Mouse (Mus musculus) hindbrain, embryonic 14.5 days (tissue): ENCODE measurements around the gene Haghl. TPM values are rescaled to one million over a fixed set of nuclear protein-coding genes. Genes with fewer than 3 reads are reported as not detected.
"Not testable (repeated sequence)": the region's sequence is repeated elsewhere in the genome, so short reads cannot be mapped to it uniquely, and the experiment has no call there.

Experiments used
- ATAC-seq: fragments of 200-750 bp; cut with Nextera tagmentation; 2 replicates; pipeline ENCODE4 v1.8.0; 2017; ENCODE audit warnings: moderate number of reproducible peaks, mild to moderate bottlenecking, moderate TSS enrichment, moderate library complexity; ENCODE audit not compliant: low FRiP score
- DNase-seq: peaks from one replicate; pipeline ENCODE4 v3.0.0-alpha.2; 2015; ENCODE audit warnings: low spot score
- H3K27ac ChIP-seq: fragments of 300-500 bp; sonication (generic); 2 replicates; pipeline ENCODE4 v1.5.1; 2014; ENCODE audit warnings: mild to moderate bottlenecking, moderate library complexity
- H3K27me3 ChIP-seq: fragments of 300-500 bp; sonication (generic); 2 replicates; pipeline ENCODE4 v1.6.1; 2014; ENCODE audit warnings: mild to moderate bottlenecking, low read length, mixed read lengths; ENCODE audit not compliant: control insufficient read depth, insufficient read depth
- H3K36me3 ChIP-seq: fragments of 300-500 bp; sonication (generic); replicated peaks from 2 replicates; pipeline ENCODE4 v1.6.1; 2014; ENCODE audit not compliant: control insufficient read depth, insufficient read depth
- H3K4me1 ChIP-seq: fragments of 300-500 bp; sonication (generic); replicated peaks from 2 replicates; pipeline ENCODE4 v1.6.1; 2014; ENCODE audit warnings: antibody characterized with exemption, low read length, mixed read lengths; ENCODE audit not compliant: control insufficient read depth, insufficient read depth
- H3K4me2 ChIP-seq: fragments of 300-500 bp; sonication (generic); replicated peaks from 2 replicates; pipeline ENCODE4 v1.6.1; 2014; ENCODE audit warnings: mild to moderate bottlenecking, moderate library complexity
- H3K4me3 ChIP-seq: fragments of 300-500 bp; sonication (generic); replicated peaks from 2 replicates; pipeline ENCODE4 v1.5.1; 2014; ENCODE audit warnings: mild to moderate bottlenecking, low read length
- H3K9ac ChIP-seq: fragments of 300-500 bp; sonication (generic); 2 replicates; pipeline ENCODE4 v1.6.1; 2014
- H3K9me3 ChIP-seq: fragments of 300-500 bp; sonication (generic); 2 replicates; pipeline ENCODE4 v1.6.1; 2016; ENCODE audit warnings: low read length; ENCODE audit not compliant: control insufficient read depth
- WGBS: fragments of 180-500 bp; shearing (Covaris S2); extraction: QIAGEN DNeasy Blood & Tissue Kit; methylation state at CpG from one replicate; pipeline ENCODE4 v1.1.7; 2014; 5-methylcytosine and 5-hydroxymethylcytosine counted together
- polyA plus RNA-seq: library from polyadenylated mRNA; unstranded; fragments of >200 nt; fragmentation: Nextera tagmentation; extraction: Ambion mirVana; gene quantifications from 2 replicates; pipeline ENCODE4 v1.2.1, GENCODE M21; 2014

Gene Haghl
- polyA plus RNA-seq, 1 experiment from 2014 or later: 138 TPM

DNA sequence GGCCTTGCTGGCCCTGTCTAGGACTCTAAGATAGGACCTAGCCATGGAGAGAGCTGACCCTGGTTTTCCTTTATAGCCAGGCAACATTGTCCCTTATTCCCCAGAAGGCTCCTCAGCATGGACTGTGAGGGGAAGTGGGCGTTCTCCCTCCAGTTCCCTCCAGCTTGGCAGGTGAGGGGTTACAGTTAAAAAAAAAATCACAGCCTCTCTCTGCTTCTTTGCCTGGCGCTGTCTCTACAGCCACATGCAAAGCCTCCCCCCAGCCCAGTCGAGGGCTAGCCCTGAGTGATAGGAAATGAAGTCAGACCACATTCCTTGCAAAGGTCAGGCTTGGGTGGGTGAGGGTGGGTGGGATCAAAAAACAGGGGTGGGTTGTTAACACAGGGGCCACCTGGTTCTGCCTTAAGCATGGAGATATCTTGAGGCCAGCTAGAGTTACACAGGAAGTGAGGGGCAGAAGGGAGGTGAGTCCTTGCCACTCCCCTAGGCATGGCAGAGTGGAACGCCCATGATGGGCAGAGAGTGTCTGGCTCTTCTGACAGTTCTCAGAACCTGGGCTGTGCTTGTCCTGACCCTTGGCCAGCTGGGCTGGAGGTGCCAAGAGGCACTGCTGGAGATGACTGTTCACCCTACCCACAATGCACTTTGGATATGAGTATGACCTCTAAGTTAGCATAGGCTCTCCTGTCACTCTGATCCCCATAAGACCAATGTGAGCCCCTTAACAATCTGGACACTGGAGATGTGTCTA is 29.7 kb downstream of the Haghl start:
- no peak overlapping the region for H3K4me3 ChIP-seq
- DNase-seq: no peak
- 0 out of 2 replicates have a peak, but pooled peaks cover 4% of the 10 kb centered on the region for H3K4me1 ChIP-seq
- no peak overlapping the region for H3K4me2 ChIP-seq
- H3K36me3 ChIP-seq: no peaks in the 10 kb centered on the region
- no peak overlapping the region for H3K27ac ChIP-seq
- ATAC-seq: no peak
- 71% methylated on average over 4 of the region's 4 CpGs for WGBS
- H3K9me3 ChIP-seq: no peaks in the 10 kb centered on the region
- H3K27me3 ChIP-seq: no peaks in the 10 kb centered on the region
- no peak overlapping the region for H3K9ac ChIP-seq

- Histone ChIP-seq H3K4me2 (no peak overlapping the region), H3K27ac (no peak overlapping the region), H3K27me3 (no peaks in the 10 kb centered on the region), H3K4me3 (no peak overlapping the region), H3K9me3 (no peaks in the 10 kb centered on the region), H3K4me1 (0 out of 2 replicates have a peak, but pooled peaks cover 4% of the 10 kb centered on the region), H3K9ac (no peak overlapping the region), H3K36me3 (no peaks in the 10 kb centered on the region)
- 83% methylated on average over 4 of the region's 4 CpGs for WGBS
- DNase-seq: no peak
- ATAC-seq: no peak
These were observed 30.4 kb downstream of the Haghl start for GRCm38 (mm10) chr17:25755086-25755485.

DNA sequence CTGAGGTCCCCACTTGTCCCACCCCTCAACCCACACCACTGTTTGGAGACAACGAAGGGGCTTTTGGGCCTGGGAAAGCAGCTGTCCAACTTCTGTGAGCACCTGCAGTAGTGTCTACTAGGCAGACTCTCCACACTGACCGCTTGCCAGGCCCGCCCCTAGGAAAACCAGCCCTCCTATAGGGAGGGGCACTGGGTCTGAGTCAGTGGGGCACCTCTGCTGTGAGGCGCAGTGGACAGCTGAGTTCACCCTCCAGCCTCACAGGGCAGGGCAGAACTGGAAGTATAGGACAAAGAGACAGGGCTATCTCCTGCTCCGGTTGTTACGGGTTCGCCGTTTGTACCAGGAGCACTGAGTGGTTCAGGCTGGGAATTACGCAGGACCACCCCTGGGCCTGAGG is 31.2 kb downstream of the Haghl start, which contains the start of gene Msln:
TSS of gene Msln (minus strand) at position 138 of the 400 bp plus-strand sequence.
- H3K4me2 ChIP-seq: no peak within 1 kb of the TSS
- H3K27ac ChIP-seq: no peak within 1 kb of the TSS
- no peak for ATAC-seq
- no peak within 1 kb of the TSS for H3K9ac ChIP-seq
- WGBS: 84% methylated on average over 9 of the region's 9 CpGs
- H3K36me3 ChIP-seq: no peaks in the 10 kb centered on the region
- H3K4me3 ChIP-seq: no peak within 1 kb of the TSS
- 0 out of 2 replicates have a peak, but pooled peaks cover 4% of the 10 kb centered on the region for H3K4me1 ChIP-seq
- no peaks in the 10 kb centered on the region for H3K27me3 ChIP-seq
- no peaks in the 10 kb centered on the region for H3K9me3 ChIP-seq
- DNase-seq: no peak

DNA sequence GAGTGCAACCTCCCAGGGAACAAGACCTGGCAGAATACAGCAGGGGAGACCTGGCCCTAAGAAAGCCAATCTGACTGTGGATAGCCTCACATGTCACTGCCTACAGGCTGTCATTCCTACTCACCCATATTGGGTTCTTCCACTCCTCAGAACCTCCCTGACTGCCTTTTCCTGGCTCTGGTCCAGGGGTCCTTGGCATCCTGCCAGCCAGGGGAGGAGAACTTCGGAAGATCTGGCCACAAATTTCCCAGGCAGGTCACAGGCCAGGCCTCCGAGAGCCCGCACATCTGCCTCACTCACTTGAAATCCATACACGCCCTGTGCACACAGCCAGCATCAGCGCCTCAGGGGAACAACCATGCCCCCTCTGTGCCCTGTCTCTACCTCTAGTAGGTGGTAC is 34.0 kb downstream of the Haghl start:
- Histone ChIP-seq H3K9me3 (no peaks in the 10 kb centered on the region), H3K4me2 (no peak overlapping the region), H3K9ac (no peak overlapping the region), H3K27me3 (no peaks in the 10 kb centered on the region), H3K36me3 (no peaks in the 10 kb centered on the region), H3K4me1 (0 out of 2 replicates have a peak, but pooled peaks cover 4% of the 10 kb centered on the region), H3K4me3 (no peak overlapping the region), H3K27ac (no peak overlapping the region)
- DNase-seq (peak; percentile 36), ATAC-seq (no peak)
- 67% methylated on average over 5 of the region's 5 CpGs for WGBS

DNA sequence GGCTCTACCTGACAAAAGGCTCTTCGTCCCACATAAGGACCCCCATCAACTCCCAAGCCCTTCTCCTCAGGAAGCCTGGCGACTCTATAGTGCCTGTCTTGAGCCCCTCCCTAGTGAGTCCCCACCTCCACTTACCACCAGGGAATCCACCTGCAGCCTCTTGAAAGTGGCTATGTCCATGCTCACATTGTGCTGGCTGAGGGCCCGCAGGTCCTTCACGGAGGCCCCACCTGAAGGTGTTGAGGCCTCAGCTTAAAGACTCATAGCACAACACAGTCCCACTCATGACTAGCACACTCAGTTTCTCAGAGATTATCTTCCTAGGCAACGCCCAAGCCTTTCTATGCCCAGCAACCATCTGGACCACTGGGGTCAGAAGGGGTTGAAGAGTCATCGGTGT is 36.2 kb downstream of the Haghl start:
- Histone ChIP-seq H3K9me3 (no peaks in the 10 kb centered on the region), H3K27me3 (no peaks in the 10 kb centered on the region), H3K4me1 (0 out of 2 replicates have a peak, but pooled peaks cover 4% of the 10 kb centered on the region), H3K4me3 (no peak overlapping the region), H3K4me2 (no peak overlapping the region), H3K9ac (no peak overlapping the region), H3K27ac (no peak overlapping the region), H3K36me3 (no peaks in the 10 kb centered on the region)
- 87% methylated on average over 6 of the region's 6 CpGs for WGBS
- DNase-seq (no peak), ATAC-seq (no peak)

DNA sequence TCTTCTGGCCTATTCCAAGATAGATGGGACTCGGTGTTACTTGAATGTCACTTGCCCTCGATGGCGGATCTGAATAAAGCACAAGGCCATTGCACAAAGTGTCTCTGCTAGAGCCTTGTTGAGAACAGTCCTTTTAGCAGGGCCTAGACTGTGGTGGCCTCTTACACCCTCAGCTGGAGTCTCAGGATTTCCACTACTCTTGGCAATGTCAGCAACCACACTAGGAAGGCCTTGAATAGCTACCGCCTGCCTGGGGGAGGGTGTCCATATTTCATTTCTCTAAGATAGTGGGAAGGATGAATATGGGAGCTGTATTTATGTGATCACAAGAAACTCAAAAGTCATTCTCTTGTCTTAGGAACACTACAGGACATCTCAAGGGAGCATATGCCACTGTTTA is 37.2 kb downstream of the Haghl start:
- DNase-seq (no peak), ATAC-seq (no peak)
- no peaks in the 10 kb centered on the region for H3K36me3 ChIP-seq
- H3K4me1 ChIP-seq: 0 out of 2 replicates have a peak, but pooled peaks cover 4% of the 10 kb centered on the region
- no peak overlapping the region for H3K27ac ChIP-seq
- H3K4me3 ChIP-seq: no peak overlapping the region
- no peak overlapping the region for H3K4me2 ChIP-seq
- H3K9ac ChIP-seq: no peak overlapping the region
- whole genome bisulfite sequencing: 88% methylated on average over 4 of the region's 4 CpGs
- no peaks in the 10 kb centered on the region for H3K9me3 ChIP-seq
- no peaks in the 10 kb centered on the region for H3K27me3 ChIP-seq

- no peak overlapping the region for H3K27ac ChIP-seq
- 83% methylated on average over 10 of the region's 10 CpGs for whole genome bisulfite sequencing
These were observed 41.2 kb downstream of the Haghl start for GRCm38 (mm10) chr17:25744311-25744710.

GRCm38 (mm10) chr17:25743831-25744230 is 41.6 kb downstream of the Haghl start:
- H3K9ac ChIP-seq: no peak overlapping the region

More at GRCm38 (mm10) chr17:25744311-25744710, 41.2 kb downstream of the Haghl start:
- Histone ChIP-seq H3K4me3 (no peak overlapping the region), H3K4me2 (no peak overlapping the region), H3K9ac (no peak overlapping the region), H3K9me3 (no peaks in the 10 kb centered on the region), H3K27me3 (no peaks in the 10 kb centered on the region), H3K4me1 (no peaks in the 10 kb centered on the region), H3K36me3 (no peaks in the 10 kb centered on the region)
- ATAC-seq (no peak), DNase-seq (no peak)

DNA sequence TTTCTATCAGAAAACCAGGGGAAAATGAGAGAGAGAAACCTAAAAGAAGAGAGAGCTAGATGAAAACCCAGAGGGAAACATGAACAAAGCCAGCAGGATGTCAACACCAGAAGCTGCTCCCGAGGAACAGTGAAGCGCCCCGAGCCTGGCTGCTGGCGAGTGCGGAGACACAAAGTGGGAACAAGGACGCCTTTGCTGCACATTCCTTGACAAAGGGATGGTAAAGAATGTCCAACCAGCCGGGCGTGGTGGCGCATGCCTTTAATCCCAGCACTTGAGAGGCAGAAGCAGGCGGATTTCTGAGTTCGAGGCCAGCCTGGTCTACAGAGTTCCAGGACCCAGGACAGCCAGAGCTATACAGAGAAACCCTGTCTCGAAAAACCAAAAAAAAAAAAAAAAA is 44.0 kb downstream of the Haghl start:
- not testable (repeated sequence) for H3K4me2 ChIP-seq, H3K4me1 ChIP-seq, H3K27ac ChIP-seq, H3K9me3 ChIP-seq, H3K4me3 ChIP-seq, DNase-seq, ATAC-seq, H3K27me3 ChIP-seq, H3K9ac ChIP-seq, H3K36me3 ChIP-seq
- WGBS: 75% methylated on average over 12 of the region's 12 CpGs

More at GRCm38 (mm10) chr17:25743831-25744230, 41.6 kb downstream of the Haghl start:
- Histone ChIP-seq H3K27me3 (no peaks in the 10 kb centered on the region), H3K4me3 (no peak overlapping the region), H3K4me2 (no peak overlapping the region), H3K36me3 (no peaks in the 10 kb centered on the region), H3K4me1 (no peaks in the 10 kb centered on the region), H3K9me3 (no peaks in the 10 kb centered on the region), H3K27ac (no peak overlapping the region)
- DNase-seq (no peak), ATAC-seq (no peak)
- 90% methylated on average over 9 of the region's 9 CpGs for WGBS
